Mouse (Mus musculus): ENCODE measurements around the gene Gm49403. TPM values are rescaled to one million over a fixed set of nuclear protein-coding genes. Genes with fewer than 3 reads are reported as not detected.
"Not testable (repeated sequence)": the region's sequence is repeated elsewhere in the genome, so short reads cannot be mapped to it uniquely, and the experiment has no call there.

Gm49403 gene
- not detected in 2 replicates for polyA plus RNA-seq (2014; fragmentation: Nextera tagmentation; extraction: Ambion mirVana)

DNA sequence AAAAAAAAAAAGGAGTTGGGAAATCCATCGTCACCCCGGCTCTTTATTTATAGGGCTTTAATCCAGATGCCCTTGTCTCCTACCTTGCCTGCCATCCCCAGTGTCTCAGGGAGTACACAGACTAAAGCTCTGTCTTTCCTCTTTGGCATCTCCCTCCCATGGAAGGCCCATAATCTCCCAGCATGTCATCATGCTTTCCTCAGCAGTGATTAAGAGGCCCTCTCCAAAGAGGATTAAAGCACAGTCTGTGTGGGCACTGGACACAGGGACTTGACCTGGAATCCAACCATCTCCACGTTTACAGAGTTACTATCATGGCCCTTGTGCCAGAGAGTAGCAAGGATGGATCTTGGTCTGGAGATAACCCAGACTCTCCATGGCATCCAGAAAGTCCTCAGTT lies at the start of gene Gm49403, which contains the start of gene Lbhd1:
TSS of gene Gm49403 (plus strand) at position 315 of the 400 bp plus-strand sequence.
TSS of gene Lbhd1 (plus strand) at position 117 of the 400 bp plus-strand sequence.
- Histone ChIP-seq H3K4me3 (replicated peaks; ENCODE audit: low read length) (no peak within 1 kb of the TSS), H3K9ac (no peak within 1 kb of the TSS), H3K27me3 (ENCODE audit: control insufficient read depth, insufficient read depth, low read length) (no peaks in the 10 kb centered on the region), H3K36me3 (replicated peaks; ENCODE audit: control insufficient read depth, insufficient read depth) (no peaks in the 10 kb centered on the region), H3K4me2 (replicated peaks) (no peak within 1 kb of the TSS), H3K27ac (no peak within 1 kb of the TSS), H3K9me3 (ENCODE audit: control insufficient read depth, low read length) (no peaks in the 10 kb centered on the region), H3K4me1 (replicated peaks; ENCODE audit: control insufficient read depth, insufficient read depth, low read length) (peaks cover 15% of the 10 kb centered on the region)
- no peak for ATAC-seq (ENCODE audit: low FRiP score)
- WGBS = 80% methylated on average over 3 of the region's 3 CpGs
- DNase-seq (ENCODE audit: low spot score) = no peak

DNA sequence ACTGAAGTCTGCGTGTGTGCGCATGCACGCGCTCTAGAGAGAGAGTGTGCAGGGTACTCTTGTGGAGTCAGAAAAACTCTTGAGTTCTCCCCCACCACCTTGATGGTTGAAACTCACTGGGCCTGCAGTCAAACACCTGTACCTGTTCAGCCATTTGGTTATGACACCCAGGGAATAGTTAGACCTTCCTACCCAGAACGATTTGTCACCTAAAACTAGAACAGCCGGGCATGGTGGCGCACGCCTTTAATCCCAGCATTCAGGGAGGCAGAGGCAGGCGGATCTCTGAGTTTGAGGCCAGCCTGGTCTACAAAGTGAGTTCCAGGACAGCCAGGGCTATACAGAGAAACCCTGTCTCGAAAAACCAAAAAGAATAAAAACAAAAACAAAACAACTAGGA lies 47.4 kb upstream of the Gm49403 start:
- peak overlapping the region; percentile 66; the same call in 1 of the 2 replicates for H3K4me2 ChIP-seq (replicated peaks)
- WGBS = 99% methylated on average over 10 of the region's 10 CpGs
- H3K27me3 ChIP-seq (ENCODE audit: control insufficient read depth, insufficient read depth, low read length); ATAC-seq (ENCODE audit: low FRiP score); DNase-seq (ENCODE audit: low spot score); H3K9me3 ChIP-seq (ENCODE audit: control insufficient read depth, low read length); H3K9ac ChIP-seq: not testable (repeated sequence)
- H3K36me3 ChIP-seq (replicated peaks; ENCODE audit: control insufficient read depth, insufficient read depth) = peaks cover 45% of the 10 kb centered on the region
- peak overlapping the region; percentile 96; the same call in 1 of the 2 replicates for H3K27ac ChIP-seq
- peak overlapping the region; percentile 77; the same call in 1 of the 2 replicates for H3K4me3 ChIP-seq (replicated peaks; ENCODE audit: low read length)
- peaks cover 13% of the 10 kb centered on the region for H3K4me1 ChIP-seq (replicated peaks; ENCODE audit: control insufficient read depth, insufficient read depth, low read length)

DNA sequence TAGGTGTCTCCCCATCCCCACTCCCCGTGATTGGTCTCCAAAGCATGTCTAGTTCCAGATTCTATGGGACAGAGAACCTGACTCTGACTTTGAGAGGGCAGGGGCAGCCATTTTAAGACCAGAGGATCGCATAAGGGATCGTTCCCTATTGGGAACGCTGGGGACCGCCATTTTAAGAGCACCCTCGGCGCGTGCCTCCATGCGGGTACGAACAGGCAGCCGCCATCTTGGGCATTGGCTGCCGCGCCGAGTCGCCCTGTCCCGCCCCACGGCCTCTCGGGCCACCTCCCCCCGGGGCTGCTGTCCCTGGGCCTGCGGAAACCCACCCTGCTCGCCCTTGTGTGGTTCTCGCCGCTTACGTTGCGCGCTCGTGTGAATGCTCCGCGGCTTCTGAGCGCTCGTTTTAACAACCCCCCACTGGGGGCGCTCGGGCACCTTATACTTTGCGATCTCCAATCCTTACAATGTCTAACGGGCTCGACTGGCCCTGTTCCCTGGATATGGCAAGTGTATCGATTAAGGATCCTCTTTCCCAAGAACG lies 46.4 kb upstream of the Gm49403 start, which contains the start of gene Bscl2:
TSS of gene Bscl2 (plus strand) at position 217 of the 541 bp plus-strand sequence.
- DNase-seq (ENCODE audit: low spot score) = peak; percentile 83
- Histone ChIP-seq H3K4me2 (replicated peaks) (peak within 1 kb of the TSS; percentile 66), H3K36me3 (replicated peaks; ENCODE audit: control insufficient read depth, insufficient read depth) (peaks cover 41% of the 10 kb centered on the region), H3K27ac (peak within 1 kb of the TSS; percentile 96), H3K9ac (peak within 1 kb of the TSS; percentile 94), H3K9me3 (ENCODE audit: control insufficient read depth, low read length) (no peaks in the 10 kb centered on the region), H3K4me1 (replicated peaks; ENCODE audit: control insufficient read depth, insufficient read depth, low read length) (peaks cover 13% of the 10 kb centered on the region), H3K4me3 (replicated peaks; ENCODE audit: low read length) (peak within 1 kb of the TSS; percentile 77), H3K27me3 (ENCODE audit: control insufficient read depth, insufficient read depth, low read length) (no peaks in the 10 kb centered on the region)
- WGBS = under 1% methylated on average over 35 of the region's 38 CpGs
- ATAC-seq (ENCODE audit: low FRiP score) = peak; percentile 64

DNA sequence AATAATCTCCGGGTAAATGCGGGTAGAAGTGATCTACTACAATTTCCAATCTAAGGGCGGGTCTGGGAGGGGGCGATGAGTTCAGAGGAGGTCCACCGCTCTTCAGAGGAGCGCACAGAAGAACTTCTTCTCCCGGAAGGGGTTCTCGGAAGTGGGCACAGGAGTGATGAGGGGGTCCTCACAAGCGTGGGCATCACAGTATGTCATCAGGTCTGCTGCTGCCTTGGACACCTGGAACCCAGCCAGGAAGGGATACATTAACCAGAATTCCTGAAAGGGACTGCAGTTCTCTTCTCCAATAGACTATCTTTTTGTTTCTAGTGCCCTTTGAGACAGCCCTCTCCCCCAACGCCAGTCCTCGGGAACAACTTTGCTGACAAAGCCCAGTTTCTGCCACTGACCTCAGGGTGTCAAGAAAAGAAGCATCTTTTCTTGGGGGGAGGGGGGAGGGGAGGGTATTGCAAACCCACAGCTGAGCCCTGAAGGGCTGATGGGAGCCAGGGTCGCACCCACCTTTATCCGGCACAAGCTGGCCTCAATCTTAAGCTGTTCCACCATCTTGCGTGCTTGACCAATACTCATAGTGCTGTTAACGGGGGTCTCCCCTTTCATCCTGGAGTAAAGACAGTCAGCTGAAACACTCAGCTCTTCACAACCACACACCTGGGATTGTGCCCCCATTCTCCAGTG lies 45.5 kb upstream of the Gm49403 start:
- ATAC-seq (ENCODE audit: low FRiP score) = no peak
- WGBS = 11% methylated on average over 15 of the region's 15 CpGs

DNA sequence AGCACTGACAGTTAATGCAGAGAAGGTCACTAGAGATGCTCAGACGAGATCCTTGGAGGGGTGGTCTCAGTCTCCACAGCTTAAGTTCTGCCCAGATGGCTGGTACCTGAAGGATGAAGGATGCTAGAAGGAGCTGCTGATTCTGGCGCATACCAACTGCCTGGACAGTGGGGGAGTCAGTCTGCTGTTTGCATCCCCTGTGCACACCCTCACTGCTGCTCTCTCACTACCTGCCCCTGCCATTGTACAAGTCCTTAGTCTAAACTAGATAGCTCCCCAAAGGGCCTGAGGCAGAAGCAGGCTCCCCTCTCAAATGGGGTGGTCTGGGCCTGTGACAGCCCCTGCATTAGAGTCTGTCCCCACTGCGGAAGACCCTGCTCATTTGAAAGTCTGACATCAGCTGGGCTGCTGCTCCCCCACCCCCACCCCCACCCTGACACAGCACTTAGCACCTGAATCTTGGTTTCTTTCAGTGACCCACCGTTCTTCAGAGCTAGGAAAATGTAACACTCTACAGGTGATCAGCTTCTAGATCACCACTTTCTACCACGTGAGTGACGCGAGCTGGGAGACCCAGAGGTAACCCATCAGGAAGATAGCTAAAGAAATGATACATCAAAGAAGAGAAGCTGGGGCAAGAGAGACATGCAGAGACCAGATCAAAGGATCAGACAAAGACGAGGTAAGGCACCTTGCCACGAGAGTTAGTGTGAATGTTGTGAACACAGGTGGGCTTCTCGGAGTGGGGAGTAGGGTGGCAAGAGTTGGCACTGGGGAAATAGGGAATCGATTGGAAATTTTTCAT lies 44.4 kb upstream of the Gm49403 start, which contains the start of gene Gng3:
TSS of gene Gng3 (minus strand) at position 92 of the 805 bp plus-strand sequence.
- H3K4me1 ChIP-seq (replicated peaks; ENCODE audit: control insufficient read depth, insufficient read depth, low read length) = peaks cover 13% of the 10 kb centered on the region
- 29% methylated on average over 11 of the region's 11 CpGs for WGBS
- peak; percentile 83 for DNase-seq (ENCODE audit: low spot score)
- peak within 1 kb of the TSS; percentile 77 for H3K4me3 ChIP-seq (replicated peaks; ENCODE audit: low read length)
- peak within 1 kb of the TSS; percentile 96 for H3K27ac ChIP-seq
- peak; percentile 93 for ATAC-seq (ENCODE audit: low FRiP score)
- no peaks in the 10 kb centered on the region for H3K27me3 ChIP-seq (ENCODE audit: control insufficient read depth, insufficient read depth, low read length)
- H3K9ac ChIP-seq = peak within 1 kb of the TSS; percentile 94
- H3K4me2 ChIP-seq (replicated peaks) = peak within 1 kb of the TSS; percentile 66
- peaks cover 37% of the 10 kb centered on the region for H3K36me3 ChIP-seq (replicated peaks; ENCODE audit: control insufficient read depth, insufficient read depth)
- H3K9me3 ChIP-seq (ENCODE audit: control insufficient read depth, low read length) = no peaks in the 10 kb centered on the region

More for the DNA sequence above, 45.5 kb upstream of the Gm49403 start:
- Histone ChIP-seq H3K27ac (peak overlapping the region; percentile 96), H3K36me3 (replicated peaks; ENCODE audit: control insufficient read depth, insufficient read depth) (peaks cover 39% of the 10 kb centered on the region), H3K9me3 (ENCODE audit: control insufficient read depth, low read length) (no peaks in the 10 kb centered on the region), H3K9ac (peak overlapping the region; percentile 94), H3K27me3 (ENCODE audit: control insufficient read depth, insufficient read depth, low read length) (no peaks in the 10 kb centered on the region), H3K4me1 (replicated peaks; ENCODE audit: control insufficient read depth, insufficient read depth, low read length) (peaks cover 13% of the 10 kb centered on the region), H3K4me3 (replicated peaks; ENCODE audit: low read length) (peak overlapping the region; percentile 77), H3K4me2 (replicated peaks) (peak overlapping the region; percentile 66)
- peak; percentile 46 for DNase-seq (ENCODE audit: low spot score)

DNA sequence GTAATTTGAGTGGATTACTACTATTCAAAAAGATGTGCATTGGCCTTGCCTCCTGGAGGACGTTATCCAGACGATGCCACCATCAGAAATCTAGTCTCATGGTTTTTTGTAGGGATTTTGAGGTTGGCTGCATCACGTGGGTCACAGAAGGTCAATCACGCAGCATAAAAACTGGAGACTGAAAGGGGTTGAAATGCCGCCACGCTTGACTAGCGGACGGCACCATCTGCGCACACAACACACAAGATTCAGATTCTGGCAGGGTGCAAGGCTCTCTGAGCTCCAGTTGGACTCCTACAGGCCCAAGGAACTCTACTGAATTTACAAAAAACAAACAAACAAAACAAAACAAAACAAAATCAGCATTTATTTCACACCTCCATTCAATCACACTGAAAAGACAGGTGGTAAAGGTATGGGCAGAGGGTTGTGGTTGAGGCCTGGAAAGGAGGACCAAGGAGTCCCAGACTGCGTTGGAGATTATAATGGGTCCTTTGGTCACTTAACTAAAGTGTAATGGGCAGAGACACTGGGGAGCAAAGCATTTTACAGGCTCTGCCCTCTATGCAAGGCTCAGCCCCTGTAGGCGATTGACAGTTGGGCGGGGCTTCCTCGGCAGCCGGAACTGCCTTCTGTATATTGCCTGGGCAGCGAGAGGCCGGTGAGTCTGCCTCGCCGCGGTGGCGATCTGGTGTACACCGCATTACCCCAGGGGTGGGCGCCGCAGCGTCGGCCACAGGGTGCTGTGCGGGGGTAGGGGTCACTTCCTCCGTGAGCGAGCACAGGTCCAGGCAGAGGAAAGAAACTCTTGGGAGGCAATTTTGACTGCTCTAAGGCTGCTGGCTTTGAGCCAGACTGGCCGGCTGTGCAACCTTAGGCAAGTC lies 43.6 kb upstream of the Gm49403 start:
- WGBS = 13% methylated on average over 29 of the region's 29 CpGs
- H3K27ac ChIP-seq = peak overlapping the region; percentile 96
- ATAC-seq (ENCODE audit: low FRiP score) (no peak), DNase-seq (ENCODE audit: low spot score) (peak; percentile 67)
- peaks cover 13% of the 10 kb centered on the region for H3K4me1 ChIP-seq (replicated peaks; ENCODE audit: control insufficient read depth, insufficient read depth, low read length)
- peak overlapping the region; percentile 94 for H3K9ac ChIP-seq
- no peaks in the 10 kb centered on the region for H3K27me3 ChIP-seq (ENCODE audit: control insufficient read depth, insufficient read depth, low read length)
- H3K9me3 ChIP-seq (ENCODE audit: control insufficient read depth, low read length) = no peaks in the 10 kb centered on the region
- peak overlapping the region; percentile 77 for H3K4me3 ChIP-seq (replicated peaks; ENCODE audit: low read length)
- H3K4me2 ChIP-seq (replicated peaks) = peak overlapping the region; percentile 66
- peaks cover 34% of the 10 kb centered on the region for H3K36me3 ChIP-seq (replicated peaks; ENCODE audit: control insufficient read depth, insufficient read depth)

DNA sequence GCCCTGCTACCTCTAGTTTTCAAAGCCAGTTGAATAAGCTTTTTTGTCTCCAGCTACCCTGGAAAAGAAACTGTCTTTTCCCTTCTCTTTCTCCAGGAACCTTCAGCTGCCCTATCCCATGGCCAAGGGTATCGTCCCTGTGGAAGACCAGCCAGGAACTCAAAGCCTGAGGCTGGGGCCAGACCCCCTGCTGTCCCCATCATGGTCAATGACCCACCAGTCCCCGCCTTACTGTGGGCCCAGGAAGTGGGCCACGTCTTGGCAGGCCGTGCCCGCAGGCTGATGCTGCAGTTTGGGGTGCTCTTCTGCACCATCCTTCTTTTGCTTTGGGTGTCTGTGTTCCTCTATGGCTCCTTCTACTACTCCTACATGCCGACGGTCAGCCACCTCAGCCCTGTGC lies 42.7 kb upstream of the Gm49403 start:
- H3K36me3 ChIP-seq (replicated peaks; ENCODE audit: control insufficient read depth, insufficient read depth) = peaks cover 36% of the 10 kb centered on the region
- ATAC-seq (ENCODE audit: low FRiP score) = no peak
- peak overlapping the region; percentile 96; the same call in 1 of the 2 replicates for H3K27ac ChIP-seq

DNA sequence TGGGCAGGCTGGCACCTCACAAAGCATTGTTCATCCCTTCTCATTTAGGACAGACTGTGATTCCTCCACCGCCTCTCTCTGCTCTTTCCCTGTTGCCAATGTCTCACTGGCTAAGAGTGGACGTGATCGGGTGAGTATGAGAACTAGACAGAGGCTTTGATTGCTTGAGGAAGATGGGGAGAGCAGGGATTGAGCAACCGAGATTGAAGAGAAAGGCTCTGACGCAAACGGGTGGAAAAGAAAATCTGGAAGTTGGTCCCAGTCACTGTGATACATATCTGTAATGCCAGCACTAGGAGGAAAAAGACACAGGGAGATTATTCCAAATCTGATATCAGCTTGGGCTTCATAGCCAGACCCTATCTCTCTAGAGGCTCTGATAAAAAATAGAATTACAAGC lies 40.8 kb upstream of the Gm49403 start:
- H3K4me1 ChIP-seq (replicated peaks; ENCODE audit: control insufficient read depth, insufficient read depth, low read length) = peaks cover 13% of the 10 kb centered on the region
- 88% methylated on average over 6 of the region's 6 CpGs for WGBS
- H3K36me3 ChIP-seq (replicated peaks; ENCODE audit: control insufficient read depth, insufficient read depth) = peaks cover 55% of the 10 kb centered on the region
- no peaks in the 10 kb centered on the region for H3K27me3 ChIP-seq (ENCODE audit: control insufficient read depth, insufficient read depth, low read length)
- no peak for ATAC-seq (ENCODE audit: low FRiP score)
- no peak overlapping the region for H3K4me3 ChIP-seq (replicated peaks; ENCODE audit: low read length)
- H3K27ac ChIP-seq = no peak overlapping the region
- H3K4me2 ChIP-seq (replicated peaks) = no peak overlapping the region
- H3K9me3 ChIP-seq (ENCODE audit: control insufficient read depth, low read length) = no peaks in the 10 kb centered on the region
- DNase-seq (ENCODE audit: low spot score) = no peak
- H3K9ac ChIP-seq = no peak overlapping the region

More for the DNA sequence above, 42.7 kb upstream of the Gm49403 start:
- Histone ChIP-seq H3K9me3 (ENCODE audit: control insufficient read depth, low read length) (no peaks in the 10 kb centered on the region), H3K4me3 (replicated peaks; ENCODE audit: low read length) (peak overlapping the region; percentile 77), H3K27me3 (ENCODE audit: control insufficient read depth, insufficient read depth, low read length) (no peaks in the 10 kb centered on the region), H3K4me2 (replicated peaks) (peak overlapping the region; percentile 66), H3K4me1 (replicated peaks; ENCODE audit: control insufficient read depth, insufficient read depth, low read length) (peaks cover 13% of the 10 kb centered on the region), H3K9ac (peak overlapping the region; percentile 94)
- DNase-seq (ENCODE audit: low spot score) = no peak
- 82% methylated on average over 7 of the region's 7 CpGs for WGBS

Data from hindbrain, embryonic 14.5 days (tissue).